Mouse (Mus musculus): ENCODE results near the gene Pole4.

DNA sequence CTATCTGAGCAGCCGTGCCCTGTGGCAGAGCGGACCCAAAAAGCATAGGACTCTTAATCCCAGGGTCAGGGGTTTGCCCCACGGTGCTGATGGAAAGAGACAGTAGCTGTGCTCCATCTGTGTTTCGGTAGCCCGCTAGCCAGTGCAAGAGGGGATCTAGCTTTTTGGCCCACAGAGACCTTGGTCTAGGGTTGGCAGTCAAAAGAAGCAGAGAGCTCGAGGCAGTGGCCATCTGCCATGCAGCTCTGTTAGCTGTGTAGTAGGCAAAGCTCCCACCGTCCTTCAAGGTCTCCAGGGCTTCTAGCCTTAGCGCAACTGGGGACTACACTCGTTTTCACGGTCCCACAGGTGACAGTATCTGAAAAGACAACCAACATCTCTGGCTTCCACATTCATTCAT is 2.1 kb upstream of the Pole4 start:
- TF ChIP-seq POLR2AphosphoS5 (IDR thresholded peaks at IDR 0.05; ENCODE audit: insufficient replicate concordance, low read depth, low read length) (no peak), CTCF (IDR thresholded peaks at IDR 0.05; ENCODE audit: low read depth, low read length) (no peak), GATA1 (IDR thresholded peaks at IDR 0.05; ENCODE audit: borderline replicate concordance, low read length) (no peak), TAL1 (conservative IDR thresholded peaks at IDR 0.05; ENCODE audit: low read depth, low read length) (no peak)
